Mouse (Mus musculus) limb, embryonic 12.5 days (tissue): ENCODE measurements around the gene Ltbp3. TPM values are rescaled to one million over a fixed set of nuclear protein-coding genes. Genes with fewer than 3 reads are reported as not detected.

Experiments used
- ATAC-seq: fragments of 200-750 bp; cut with Nextera tagmentation; 2 replicates; pipeline ENCODE4 v1.8.0; 2017; ENCODE audit warnings: low read depth, moderate TSS enrichment; ENCODE audit not compliant: insufficient number of reproducible peaks, insufficient read depth, low FRiP score, low TSS enrichment
- H3K27ac ChIP-seq: fragments of 300-500 bp; sonication (generic); 2 replicates; pipeline ENCODE4 v1.5.1; 2016; ENCODE audit warnings: mild to moderate bottlenecking, moderate library complexity
- H3K27me3 ChIP-seq: fragments of 300-500 bp; sonication (generic); 2 replicates; pipeline ENCODE4 v1.6.1; 2016; ENCODE audit warnings: mild to moderate bottlenecking, moderate library complexity
- H3K36me3 ChIP-seq: fragments of 300-500 bp; sonication (generic); 2 replicates; pipeline ENCODE4 v1.6.1; 2016; ENCODE audit warnings: mild to moderate bottlenecking, moderate library complexity
- H3K4me1 ChIP-seq: fragments of 300-500 bp; sonication (generic); replicated peaks from 2 replicates; pipeline ENCODE4 v1.6.1; 2016
- H3K4me2 ChIP-seq: fragments of 300-500 bp; sonication (generic); 2 replicates; pipeline ENCODE4 v1.6.1; 2016; ENCODE audit warnings: mild to moderate bottlenecking, moderate library complexity
- H3K4me3 ChIP-seq: fragments of 300-500 bp; sonication (generic); replicated peaks from 2 replicates; pipeline ENCODE4 v1.5.1; 2016; ENCODE audit warnings: mild to moderate bottlenecking
- H3K9ac ChIP-seq: fragments of 300-500 bp; sonication (generic); replicated peaks from 2 replicates; pipeline ENCODE4 v1.6.1; 2016; ENCODE audit warnings: mild to moderate bottlenecking, moderate library complexity
- H3K9me3 ChIP-seq: fragments of 300-500 bp; sonication (generic); 2 replicates; pipeline ENCODE4 v1.6.1; 2016; ENCODE audit warnings: mild to moderate bottlenecking, moderate library complexity
- WGBS: fragments of 180-500 bp; shearing (Covaris S2); methylation state at CpG from one replicate; pipeline ENCODE4 v1.1.7; 2016; 5-methylcytosine and 5-hydroxymethylcytosine counted together
- polyA plus RNA-seq: library from polyadenylated mRNA; unstranded; fragments of >200 nt; fragmentation: Nextera tagmentation; extraction: Ambion mirVana; gene quantifications from 2 replicates; pipeline ENCODE4 v1.2.1, GENCODE M21; 2016

Gene Ltbp3
- polyA plus RNA-seq, 1 experiment from 2014 or later, result 17.0 TPM

DNA sequence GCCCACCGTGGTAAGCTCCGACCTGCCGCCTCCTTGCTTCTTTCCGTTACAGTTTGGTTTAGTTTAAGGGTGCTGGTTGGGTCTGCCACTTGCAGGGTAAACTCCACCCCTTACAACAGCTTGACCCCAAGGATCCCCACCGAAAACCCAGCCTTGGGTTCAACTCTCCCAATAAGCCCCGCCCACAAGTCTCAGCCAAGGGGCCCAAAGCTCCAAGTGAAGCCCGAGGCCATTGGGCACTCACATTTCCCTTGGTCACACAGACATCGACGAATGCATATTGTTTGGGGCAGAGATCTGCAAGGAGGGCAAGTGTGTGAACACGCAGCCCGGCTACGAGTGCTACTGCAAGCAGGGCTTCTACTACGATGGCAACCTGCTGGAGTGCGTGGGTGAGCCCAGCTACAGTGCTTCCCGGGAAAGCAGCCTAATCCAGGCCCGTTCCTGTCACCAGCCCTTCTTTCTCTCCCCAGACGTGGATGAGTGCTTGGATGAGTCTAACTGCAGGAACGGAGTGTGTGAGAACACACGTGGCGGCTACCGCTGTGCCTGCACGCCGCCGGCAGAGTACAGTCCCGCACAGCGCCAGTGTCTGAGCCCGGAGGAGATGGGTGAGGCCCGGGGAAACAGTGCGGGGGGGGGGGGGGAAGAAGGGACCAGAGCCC is 15.7 kb downstream of the Ltbp3 start:
- peak overlapping the region; percentile 45 for H3K9ac ChIP-seq
- H3K9me3 ChIP-seq, result no peaks in the 10 kb centered on the region
- H3K4me2 ChIP-seq, result peak overlapping the region; percentile 50
- peaks cover 76% of the 10 kb centered on the region for H3K27me3 ChIP-seq
- ATAC-seq, result 0 out of 2 replicates have a peak, but pooled peaks have one; percentile 24
- peaks cover 20% of the 10 kb centered on the region for H3K4me1 ChIP-seq
- H3K27ac ChIP-seq, result no peak overlapping the region
- peak overlapping the region; percentile 29 for H3K4me3 ChIP-seq
- WGBS, result 10% methylated on average over 28 of the region's 29 CpGs
- peaks cover 67% of the 10 kb centered on the region for H3K36me3 ChIP-seq

DNA sequence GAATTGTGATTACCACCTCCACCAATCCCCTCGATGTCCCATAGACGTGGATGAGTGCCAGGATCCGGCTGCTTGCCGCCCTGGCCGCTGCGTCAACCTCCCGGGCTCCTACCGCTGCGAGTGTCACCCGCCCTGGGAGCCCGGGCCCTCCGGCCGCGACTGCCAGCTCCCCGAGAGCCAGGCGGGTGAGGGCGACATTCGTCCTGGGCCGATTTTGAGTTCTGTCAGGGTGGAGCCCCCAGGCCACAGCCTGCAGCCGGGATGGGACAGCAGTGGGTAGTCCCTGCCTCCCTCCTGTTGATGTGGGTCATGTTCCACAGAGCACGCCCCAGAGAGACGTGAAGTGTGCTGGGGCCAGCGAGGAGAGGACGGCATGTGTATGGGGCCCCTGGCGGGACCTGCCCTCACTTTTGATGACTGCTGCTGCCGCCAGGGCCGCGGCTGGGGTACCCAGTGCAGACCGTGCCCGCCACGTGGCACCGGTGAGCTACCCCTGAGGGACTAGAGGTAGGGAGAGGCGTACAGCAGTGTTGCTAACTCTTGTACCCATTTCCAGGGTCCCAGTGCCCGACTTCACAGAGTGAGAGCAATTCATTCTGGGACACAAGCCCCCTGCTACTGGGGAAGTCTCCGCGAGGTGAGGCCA is 16.4 kb downstream of the Ltbp3 start:
- H3K36me3 ChIP-seq, result peaks cover 74% of the 10 kb centered on the region

GRCm38 (mm10) chr19:5758878-5759403 is 18.2 kb downstream of the Ltbp3 start:
- ATAC-seq, result no peak
- no peak overlapping the region for H3K4me3 ChIP-seq
- no peak overlapping the region for H3K27ac ChIP-seq
- peaks cover 53% of the 10 kb centered on the region for H3K27me3 ChIP-seq
- peaks cover 16% of the 10 kb centered on the region for H3K4me1 ChIP-seq
- peaks cover 86% of the 10 kb centered on the region for H3K36me3 ChIP-seq
- WGBS, result 91% methylated on average over 14 of the region's 14 CpGs
- no peak overlapping the region for H3K4me2 ChIP-seq
- H3K9ac ChIP-seq, result no peak overlapping the region
- H3K9me3 ChIP-seq, result no peaks in the 10 kb centered on the region

More for the DNA sequence above, 16.4 kb downstream of the Ltbp3 start:
- Histone ChIP-seq H3K9ac (peak overlapping the region; percentile 45), H3K4me2 (peak overlapping the region; percentile 50), H3K4me1 (peaks cover 16% of the 10 kb centered on the region), H3K27me3 (peaks cover 69% of the 10 kb centered on the region), H3K4me3 (peak overlapping the region; percentile 29), H3K27ac (no peak overlapping the region), H3K9me3 (no peaks in the 10 kb centered on the region)
- ATAC-seq, result no peak
- WGBS, result 15% methylated on average over 36 of the region's 36 CpGs

GRCm38 (mm10) chr19:5763163-5763562 is 22.5 kb downstream of the Ltbp3 start:
- H3K36me3 ChIP-seq, result peaks cover 98% of the 10 kb centered on the region
- no peak overlapping the region for H3K4me2 ChIP-seq
- H3K27ac ChIP-seq, result no peak overlapping the region
- no peak overlapping the region for H3K9ac ChIP-seq
- H3K9me3 ChIP-seq, result no peaks in the 10 kb centered on the region
- H3K27me3 ChIP-seq, result peaks cover 12% of the 10 kb centered on the region
- H3K4me1 ChIP-seq, result no peaks in the 10 kb centered on the region
- no peak overlapping the region for H3K4me3 ChIP-seq
- no peak for ATAC-seq
- 94% methylated on average over 6 of the region's 6 CpGs for WGBS

- H3K4me2 ChIP-seq, result no peak overlapping the region
- H3K27ac ChIP-seq, result no peak overlapping the region
- no peak overlapping the region for H3K9ac ChIP-seq
- peaks cover 73% of the 10 kb centered on the region for H3K36me3 ChIP-seq
- no peaks in the 10 kb centered on the region for H3K27me3 ChIP-seq
- no peaks in the 10 kb centered on the region for H3K9me3 ChIP-seq
- no peak overlapping the region for H3K4me3 ChIP-seq
- ATAC-seq, result no peak
- peaks cover 17% of the 10 kb centered on the region for H3K4me1 ChIP-seq
- WGBS, result 85% methylated on average over 4 of the region's 4 CpGs
These were observed 26.6 kb downstream of the Ltbp3 start for GRCm38 (mm10) chr19:5767271-5767670.

DNA sequence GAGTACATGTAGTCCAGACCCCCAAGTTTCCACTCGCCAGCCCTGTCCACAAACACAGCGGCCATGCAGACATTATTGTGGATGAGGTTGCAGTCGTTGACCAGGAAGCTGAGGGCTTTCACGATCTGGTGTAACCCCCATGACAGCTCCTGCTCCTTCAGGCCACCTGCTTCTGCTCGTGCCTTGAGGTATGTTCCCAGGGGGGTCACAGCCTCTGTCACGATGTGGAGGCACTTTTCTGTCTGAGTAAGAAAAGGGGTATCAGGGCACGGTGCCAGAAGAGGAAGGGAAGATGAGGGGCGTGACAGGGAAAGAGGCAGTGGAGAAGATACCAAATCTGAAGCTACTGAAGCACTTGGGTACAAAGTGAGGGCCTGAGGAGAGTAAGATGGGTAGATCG is 29.6 kb downstream of the Ltbp3 start:
- WGBS, result 54% methylated on average over 9 of the region's 9 CpGs
- Histone ChIP-seq H3K9me3 (no peaks in the 10 kb centered on the region), H3K4me3 (peak overlapping the region; percentile 88), H3K4me2 (peak overlapping the region; percentile 83), H3K36me3 (peaks cover 44% of the 10 kb centered on the region), H3K9ac (peak overlapping the region; percentile 92), H3K27me3 (no peaks in the 10 kb centered on the region), H3K27ac (no peak overlapping the region), H3K4me1 (peaks cover 17% of the 10 kb centered on the region)
- ATAC-seq, result no peak

- peak within 1 kb of the TSS; percentile 92 for H3K9ac ChIP-seq
- WGBS, result 1% methylated on average over 63 of the region's 64 CpGs
- H3K9me3 ChIP-seq, result no peaks in the 10 kb centered on the region
- peaks cover 35% of the 10 kb centered on the region for H3K36me3 ChIP-seq
- H3K27ac ChIP-seq, result peak within 1 kb of the TSS; percentile 87
- peak; percentile 91 for ATAC-seq
- peak within 1 kb of the TSS; percentile 83 for H3K4me2 ChIP-seq
- H3K27me3 ChIP-seq, result no peaks in the 10 kb centered on the region
- peaks cover 17% of the 10 kb centered on the region for H3K4me1 ChIP-seq
- H3K4me3 ChIP-seq, result peak within 1 kb of the TSS; percentile 88
These were observed 30.5 kb downstream of the Ltbp3 start, which contains the start of gene Scyl1 for GRCm38 (mm10) chr19:5770925-5771860. Gene Scyl1, minus strand, starts transcription at chr19:5771419.

GRCm38 (mm10) chr19:5777387-5778032 is 36.8 kb downstream of the Ltbp3 start:
- Histone ChIP-seq H3K9ac (no peak overlapping the region), H3K36me3 (no peaks in the 10 kb centered on the region), H3K4me1 (no peaks in the 10 kb centered on the region), H3K4me2 (no peak overlapping the region), H3K27ac (no peak overlapping the region), H3K4me3 (no peak overlapping the region), H3K9me3 (no peaks in the 10 kb centered on the region), H3K27me3 (no peaks in the 10 kb centered on the region)
- no peak for ATAC-seq
- 78% methylated on average over 9 of the region's 9 CpGs for WGBS

GRCm38 (mm10) chr19:5778312-5778711 is 37.6 kb downstream of the Ltbp3 start:
- Histone ChIP-seq H3K9me3 (no peaks in the 10 kb centered on the region), H3K4me1 (no peaks in the 10 kb centered on the region), H3K27ac (no peak overlapping the region), H3K27me3 (no peaks in the 10 kb centered on the region), H3K9ac (no peak overlapping the region), H3K4me3 (no peak overlapping the region), H3K36me3 (no peaks in the 10 kb centered on the region), H3K4me2 (no peak overlapping the region)
- ATAC-seq, result no peak
- WGBS, result 55% methylated on average over 8 of the region's 8 CpGs

DNA sequence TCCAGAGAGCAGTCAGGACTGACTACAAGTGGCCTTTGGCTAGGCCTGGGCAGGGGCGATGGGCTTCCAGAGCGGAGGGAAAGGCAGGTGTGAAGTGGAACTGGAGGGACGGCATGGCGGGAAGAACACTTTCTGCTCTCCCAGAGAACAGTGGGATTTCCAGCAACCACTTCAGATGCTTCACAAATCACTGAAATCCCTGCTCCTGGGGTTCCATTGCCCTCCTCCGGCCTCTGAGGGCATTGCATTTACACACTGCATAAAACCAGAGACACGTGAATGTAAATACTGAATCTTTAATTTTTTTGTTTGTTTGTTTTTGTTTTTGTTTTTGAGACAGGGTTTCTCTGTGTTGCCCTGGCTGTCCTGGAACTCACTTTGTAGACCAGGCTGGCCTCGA is 39.5 kb downstream of the Ltbp3 start:
- Histone ChIP-seq H3K4me3 (no peak overlapping the region), H3K9me3 (no peaks in the 10 kb centered on the region), H3K4me2 (no peak overlapping the region), H3K27ac (no peak overlapping the region), H3K27me3 (no peaks in the 10 kb centered on the region), H3K4me1 (no peaks in the 10 kb centered on the region), H3K36me3 (no peaks in the 10 kb centered on the region), H3K9ac (no peak overlapping the region)
- 67% methylated on average over 7 of the region's 7 CpGs for WGBS
- ATAC-seq, result no peak
